Mouse (Mus musculus): Measurements from ENCODE around the gene Sugct. TPM values are rescaled to one million over a fixed set of nuclear protein-coding genes. Genes with fewer than 3 reads are reported as not detected.

Gene Sugct
- 1 to 10 TPM; 2.1 to 2.3 TPM for total RNA-seq (2021)

DNA sequence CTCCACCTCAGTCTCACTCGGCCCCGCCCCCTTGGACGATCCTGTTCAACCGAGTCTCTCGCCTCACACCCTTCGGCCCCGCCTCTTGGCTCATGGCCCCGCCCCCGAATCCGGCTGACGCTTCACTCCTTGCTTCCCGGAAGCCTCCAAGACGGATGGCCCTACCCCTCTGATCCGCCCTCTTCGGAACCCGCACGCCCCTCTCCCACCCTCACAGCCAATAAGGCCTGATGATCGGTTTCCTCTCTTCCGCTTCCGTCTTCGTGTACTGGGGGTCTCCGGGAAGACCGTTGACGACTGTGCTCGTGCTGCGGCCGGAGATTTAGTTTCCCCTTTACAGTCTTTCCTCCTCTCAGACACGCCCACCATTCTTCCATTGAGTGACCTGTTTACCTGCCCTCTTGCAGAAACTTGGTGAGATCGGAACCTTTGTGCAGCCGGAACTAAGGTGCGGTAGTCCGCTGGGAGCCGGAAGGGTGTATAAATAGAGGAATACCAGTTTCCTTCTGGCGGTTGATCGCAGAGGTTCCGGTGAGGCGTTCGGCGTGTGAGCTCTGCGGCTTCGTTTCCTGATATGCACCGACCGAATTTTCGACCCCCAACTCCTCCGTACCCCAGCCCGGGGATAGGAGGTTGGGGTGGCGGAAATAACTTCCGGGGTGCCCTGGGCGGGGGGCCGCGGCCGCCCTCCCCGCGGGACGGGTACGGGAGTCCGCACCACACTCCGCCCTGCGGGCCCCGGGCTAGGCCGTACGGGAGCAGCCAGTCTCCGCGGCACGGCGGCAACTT lies at the start of gene Sugct, which contains the start of gene Mplkip:
Gene Sugct, minus strand, starts transcription at position 643 of the 789 bp plus-strand sequence.
Gene Mplkip, plus strand, starts transcription at position 282 of the 789 bp plus-strand sequence.
- intact Hi-C loops (cut with DNase I), result loop anchor here (2.0 kb wide), 1 partner anchor 110 kb away; the partner anchor contains the start of gene Cdk13
- DNase-seq (ENCODE audit: low spot score in 2 of 2), result peak; percentile 97 to 99

DNA sequence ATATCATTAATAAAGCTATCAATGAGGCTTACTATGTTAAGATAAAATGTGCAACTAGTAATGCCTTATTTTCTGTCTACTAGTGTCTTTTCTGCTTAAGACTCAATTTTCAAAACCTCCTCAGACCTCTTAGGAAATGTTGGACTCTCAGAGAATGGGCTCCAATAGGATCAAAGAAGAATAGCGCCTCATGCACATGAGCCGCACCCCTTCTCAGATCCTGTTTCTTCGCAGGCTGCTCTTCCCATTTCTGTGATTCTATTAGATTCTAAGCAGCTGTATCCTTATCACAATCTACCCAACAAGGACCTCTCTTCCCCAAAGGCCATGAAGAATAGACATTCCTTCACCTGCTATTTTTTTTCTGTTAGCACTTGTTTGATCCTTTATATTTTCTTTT lies 33.4 kb upstream of the Sugct start:
- intact Hi-C loops (cut with DNase I), result no loop called here

DNA sequence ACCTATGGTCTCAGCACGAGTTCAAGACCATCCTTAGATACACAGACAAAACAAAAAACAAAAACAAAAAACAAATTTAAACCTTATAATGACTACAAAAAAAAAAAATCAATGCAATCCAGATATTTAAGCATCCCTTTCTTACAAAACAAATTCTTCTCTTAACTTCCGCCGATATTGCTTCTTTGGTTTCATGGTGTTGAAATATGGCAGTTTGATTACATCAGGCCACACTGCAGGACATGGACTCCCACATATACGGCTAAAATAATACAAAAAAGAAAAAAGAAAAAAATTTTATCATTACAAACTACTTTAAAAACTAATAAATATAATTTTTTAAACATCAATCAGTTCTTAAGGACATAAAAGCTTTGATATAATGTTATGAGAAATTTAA lies 32.6 kb upstream of the Sugct start:
- no peak for DNase-seq (ENCODE audit: low spot score in 2 of 2)
- intact Hi-C loops (cut with DNase I), result no loop called here

More for the DNA sequence above, 33.4 kb upstream of the Sugct start:
- no peak for DNase-seq (ENCODE audit: low spot score in 2 of 2)

DNA sequence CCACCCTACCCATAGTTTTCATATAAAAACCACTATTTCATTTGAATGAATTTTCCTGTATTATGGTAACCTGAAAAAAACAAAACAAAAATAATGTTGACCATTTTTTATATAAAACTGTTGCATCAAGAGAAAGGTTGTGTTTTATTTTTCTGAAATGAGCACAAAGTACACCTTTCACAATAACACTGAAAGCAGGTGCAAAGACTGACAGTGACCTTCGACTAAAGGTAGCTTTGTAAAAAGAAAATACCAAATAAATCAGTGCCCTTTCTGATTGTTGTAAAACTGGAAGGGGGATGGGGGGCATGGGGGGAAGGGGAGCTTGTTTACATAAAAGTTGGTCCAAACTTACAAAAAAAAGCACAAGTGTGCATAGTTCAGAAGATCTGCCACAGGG lies 22.0 kb upstream of the Sugct start:
- intact Hi-C loops (cut with DNase I), result no loop called here
- DNase-seq (ENCODE audit: low spot score in 2 of 2), result no peak

DNA sequence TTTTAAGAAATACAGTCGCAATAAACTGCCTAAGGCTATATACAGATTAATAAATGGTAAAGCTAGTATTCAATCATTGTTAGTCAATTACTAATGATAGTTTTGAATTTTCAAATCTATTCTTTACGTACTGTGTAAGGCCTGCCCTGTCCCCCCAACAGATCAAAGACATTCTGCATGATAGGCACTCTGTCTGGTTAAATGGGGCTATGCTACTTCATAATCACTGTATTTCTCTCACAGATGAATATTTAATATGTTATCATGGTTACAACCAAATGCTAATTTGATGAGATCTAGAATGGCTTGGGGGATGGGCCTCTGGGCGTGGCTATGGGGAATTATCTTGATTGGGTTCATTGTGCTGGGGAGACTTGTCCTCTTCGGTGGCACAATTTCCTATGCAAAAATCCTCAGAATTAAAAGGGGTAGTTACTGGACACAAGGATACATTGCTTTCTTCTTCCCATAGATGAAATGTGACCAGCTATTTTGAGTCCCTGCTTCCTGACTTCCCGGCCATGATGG lies 13.5 kb upstream of the Sugct start:
- no peak for DNase-seq (ENCODE audit: low spot score in 2 of 2)
- intact Hi-C loops (cut with DNase I), result no loop called here

DNA sequence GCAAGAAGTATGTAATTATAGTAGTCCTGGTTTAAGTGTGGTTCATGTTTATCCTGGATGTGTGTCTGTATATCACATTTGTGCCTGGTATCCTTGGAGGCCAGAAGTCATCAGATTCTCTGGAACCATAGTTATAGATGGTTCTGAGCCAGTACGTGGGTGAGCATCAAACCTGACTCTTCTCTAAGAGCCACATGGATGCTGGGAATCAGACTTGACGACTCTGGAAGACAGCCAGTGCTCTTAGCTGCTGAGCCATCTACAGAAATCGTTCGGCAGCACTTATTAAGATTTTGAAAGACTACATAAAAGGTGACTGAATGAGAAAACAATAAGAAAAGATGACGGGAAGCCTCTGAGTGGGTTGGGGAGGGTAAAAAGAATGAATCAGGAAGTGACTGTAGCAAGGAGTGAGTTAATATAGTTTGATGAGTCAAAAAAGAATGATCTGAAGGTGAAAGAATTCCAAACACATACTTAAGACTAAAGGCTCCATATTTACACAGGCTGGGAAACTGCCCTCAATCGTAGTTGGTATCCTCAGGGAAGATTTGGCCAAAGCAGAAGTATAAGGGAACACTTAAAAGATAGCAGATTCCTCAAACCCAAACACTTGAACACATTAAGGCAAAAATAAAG lies 10.0 kb upstream of the Sugct start:
- intact Hi-C loops (cut with DNase I), result no loop called here
- peak; percentile 26 to 63 for DNase-seq (ENCODE audit: low spot score in 2 of 2)

DNA sequence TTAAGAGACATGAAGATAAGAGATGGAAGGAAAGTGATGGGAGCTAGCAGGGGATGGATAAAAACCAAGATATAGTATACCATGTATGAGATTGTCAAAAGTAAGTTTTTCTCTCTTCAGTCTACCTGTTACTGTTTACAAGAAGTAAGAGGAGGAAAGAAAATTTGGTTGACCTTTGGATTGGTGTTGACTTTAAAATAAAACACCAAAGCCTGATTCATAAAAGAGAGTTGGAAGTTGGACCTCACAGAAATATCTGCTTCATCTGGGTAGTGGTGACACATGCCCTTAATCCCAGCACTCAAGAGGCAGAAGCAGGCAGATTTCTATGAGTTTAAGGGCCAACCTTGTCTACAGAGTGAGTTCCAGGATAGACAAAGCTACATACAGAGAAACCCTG lies 7.0 kb upstream of the Sugct start:
- intact Hi-C loops (cut with DNase I), result no loop called here

DNA sequence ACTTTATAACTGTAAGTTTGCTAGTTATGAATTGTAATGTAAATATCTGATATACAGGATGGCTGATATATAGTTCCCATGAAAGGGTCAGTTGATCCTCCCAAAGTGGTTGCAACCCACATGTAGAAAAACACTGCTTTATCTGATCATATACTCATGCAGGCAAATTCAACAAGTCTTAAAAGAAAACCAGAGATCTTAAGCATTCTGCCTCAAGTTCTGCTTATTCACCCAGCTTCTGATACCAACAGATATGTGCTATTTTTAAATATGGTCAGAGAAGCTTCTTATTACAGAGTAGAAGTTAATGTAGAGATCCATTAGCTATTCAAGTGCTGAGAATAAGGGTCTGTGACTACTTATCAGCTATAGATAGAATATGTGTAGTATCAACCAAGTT lies 6.0 kb upstream of the Sugct start:
- no peak for DNase-seq (ENCODE audit: low spot score in 2 of 2)
- intact Hi-C loops (cut with DNase I), result no loop called here

More for the DNA sequence above, 7.0 kb upstream of the Sugct start:
- no peak for DNase-seq (ENCODE audit: low spot score in 2 of 2)

DNA sequence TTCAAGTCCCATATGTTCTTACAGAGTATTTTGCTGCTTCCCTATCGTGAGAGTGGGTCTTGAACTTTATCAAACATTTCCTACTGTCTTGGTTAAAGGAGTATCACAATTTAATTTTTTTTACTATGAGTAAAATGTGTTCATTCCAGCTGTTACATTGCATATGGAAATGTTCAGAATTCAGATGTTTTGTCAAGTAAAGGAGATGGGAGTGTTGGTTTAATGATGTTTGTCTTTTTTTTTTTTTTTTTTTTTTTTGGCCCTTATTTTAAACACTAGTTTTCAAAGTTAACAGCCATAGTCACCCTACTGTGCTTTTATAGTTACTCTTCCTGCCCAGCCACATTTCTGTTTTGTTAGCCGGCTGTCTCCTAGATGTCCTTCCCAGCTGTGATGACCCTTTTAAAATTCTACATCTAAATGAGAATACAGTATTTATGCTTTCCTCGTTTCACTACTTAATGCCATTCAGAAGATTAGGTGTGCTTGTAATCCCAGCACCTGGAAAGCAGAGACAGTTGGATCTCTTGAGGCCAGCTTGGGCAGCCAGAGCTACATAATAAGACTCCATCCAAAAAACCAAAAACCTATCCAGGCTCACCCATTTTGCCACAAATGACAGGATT lies 4.8 kb upstream of the Sugct start:
- DNase-seq (ENCODE audit: low spot score in 2 of 2), result no peak
- intact Hi-C loops (cut with DNase I), result no loop called here

DNA sequence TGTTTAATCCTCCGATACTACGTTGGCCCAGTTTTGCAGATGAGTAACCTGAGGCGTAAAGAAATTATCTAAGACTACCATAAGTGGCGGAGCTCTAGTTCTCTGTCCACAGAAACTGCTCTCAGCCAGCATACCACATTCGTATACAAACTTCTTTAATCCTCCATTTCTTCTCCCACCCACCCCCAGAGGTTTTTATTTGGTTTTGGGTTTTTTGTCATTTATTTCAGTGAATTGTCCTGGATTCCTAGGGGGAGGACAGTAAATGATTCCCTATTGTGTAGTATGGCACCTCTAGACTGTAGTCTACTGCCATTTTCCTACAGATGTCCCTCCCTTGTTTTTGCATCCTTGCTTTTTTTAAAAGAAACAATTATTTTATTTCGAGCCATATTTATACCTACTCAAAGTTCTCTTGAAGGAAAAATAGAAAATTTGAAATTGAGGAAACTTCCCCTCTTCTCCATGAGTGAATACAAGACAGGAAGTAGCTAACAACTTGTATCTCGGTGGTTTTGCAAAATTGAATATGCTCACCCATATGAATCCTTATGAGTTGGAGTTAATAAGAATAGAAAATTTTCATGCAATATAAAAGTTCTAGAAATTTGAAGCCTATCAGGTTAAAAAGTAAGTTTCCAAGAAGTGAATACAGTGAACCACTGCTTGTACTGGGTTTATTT lies 686 bp upstream of the Sugct start:
- intact Hi-C loops (cut with DNase I), result loop anchor here (2.0 kb wide), 1 partner anchor 109 kb away; the partner anchor contains the start of gene Cdk13
- no peak for DNase-seq (ENCODE audit: low spot score in 2 of 2)

DNA sequence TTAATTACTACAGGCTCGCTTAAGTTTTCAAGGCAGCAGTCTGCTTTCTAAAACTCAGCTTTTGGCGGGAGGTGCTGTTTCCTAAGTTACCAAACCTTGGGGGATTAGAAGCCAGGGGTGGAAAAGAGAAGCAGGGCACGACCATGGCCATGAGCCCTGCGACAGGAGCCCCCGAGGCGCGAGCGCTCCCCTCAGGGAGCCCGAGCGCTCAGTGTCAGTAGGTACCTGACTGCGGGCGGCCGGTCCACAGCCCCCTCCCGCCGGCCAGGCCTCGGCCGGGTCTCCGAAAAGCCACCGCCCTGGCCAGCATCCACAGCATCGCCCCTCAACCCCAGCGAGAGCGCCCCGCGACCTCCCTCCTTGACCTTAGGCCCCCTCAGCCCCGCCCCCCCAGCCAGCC lies 939 bp downstream of the Sugct start:
- peak; percentile 23 to 35 for DNase-seq (ENCODE audit: low spot score in 2 of 2)
- intact Hi-C loops (cut with DNase I), result loop anchor here (2.0 kb wide), 1 partner anchor 110 kb away; the partner anchor contains the start of gene Cdk13

DNA sequence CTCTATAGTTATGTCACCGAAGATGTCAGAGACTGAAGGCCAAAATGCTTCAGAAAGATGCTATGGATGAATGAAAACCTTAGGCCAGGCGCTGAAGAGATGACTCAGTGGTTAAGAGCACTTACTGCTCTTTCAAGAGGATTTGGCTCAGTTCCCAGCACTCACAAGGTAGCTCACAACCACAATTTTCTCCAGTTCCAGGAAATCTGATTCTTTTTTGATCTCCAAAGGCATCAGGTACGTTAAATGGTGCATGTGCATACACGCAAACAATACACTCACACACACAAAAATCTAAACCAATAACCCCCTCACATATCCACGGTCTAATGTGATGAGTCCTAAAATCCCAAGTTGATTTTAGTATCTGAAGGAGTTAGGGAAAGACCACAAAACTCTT lies 1.5 kb downstream of the Sugct start:
- intact Hi-C loops (cut with DNase I), result loop anchor here (2.0 kb wide), 1 partner anchor 111 kb away; the partner anchor contains the start of gene Cdk13

DNA sequence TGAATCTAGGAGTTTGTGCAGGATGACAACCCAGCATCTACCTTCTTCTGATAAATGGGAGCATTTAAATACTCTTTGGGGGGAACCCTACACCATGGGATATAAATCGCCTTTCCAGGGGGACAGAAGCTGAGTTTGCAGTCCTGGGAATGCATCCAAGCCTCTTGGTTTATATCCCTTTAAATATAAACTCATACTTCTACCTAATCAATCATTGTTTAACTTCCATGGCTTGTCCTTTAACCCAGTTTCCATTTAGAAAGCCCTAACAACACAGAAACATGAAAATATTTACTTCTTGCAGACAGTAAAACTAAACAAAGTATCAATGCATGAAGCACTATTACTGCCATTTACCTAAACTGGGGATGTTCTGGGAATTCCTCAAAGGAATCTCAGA lies 3.9 kb downstream of the Sugct start:
- intact Hi-C loops (cut with DNase I), result no loop called here
- DNase-seq (ENCODE audit: low spot score in 2 of 2), result no peak

More for the DNA sequence above, 1.5 kb downstream of the Sugct start:
- no peak for DNase-seq (ENCODE audit: low spot score in 2 of 2)

DNA sequence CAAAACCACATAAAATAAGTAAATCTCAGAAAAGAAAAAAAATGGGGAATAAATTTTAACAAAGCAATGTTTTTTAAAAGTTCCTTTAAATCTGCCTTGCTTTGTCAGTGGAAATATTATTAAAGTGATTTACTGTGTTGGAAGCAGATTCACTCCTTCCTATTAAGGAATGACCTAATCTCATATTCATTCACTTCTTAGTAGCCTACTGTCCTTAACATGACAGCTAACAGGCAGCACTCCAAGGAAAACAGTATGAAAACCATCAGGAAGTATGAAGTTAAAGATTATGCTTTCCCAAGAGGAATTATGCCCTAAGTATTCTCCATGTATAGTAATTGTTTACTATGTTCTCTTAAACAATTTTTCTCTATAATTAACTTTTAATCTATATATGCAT lies 4.7 kb downstream of the Sugct start:
- DNase-seq (ENCODE audit: low spot score in 2 of 2), result no peak
- intact Hi-C loops (cut with DNase I), result no loop called here

DNA sequence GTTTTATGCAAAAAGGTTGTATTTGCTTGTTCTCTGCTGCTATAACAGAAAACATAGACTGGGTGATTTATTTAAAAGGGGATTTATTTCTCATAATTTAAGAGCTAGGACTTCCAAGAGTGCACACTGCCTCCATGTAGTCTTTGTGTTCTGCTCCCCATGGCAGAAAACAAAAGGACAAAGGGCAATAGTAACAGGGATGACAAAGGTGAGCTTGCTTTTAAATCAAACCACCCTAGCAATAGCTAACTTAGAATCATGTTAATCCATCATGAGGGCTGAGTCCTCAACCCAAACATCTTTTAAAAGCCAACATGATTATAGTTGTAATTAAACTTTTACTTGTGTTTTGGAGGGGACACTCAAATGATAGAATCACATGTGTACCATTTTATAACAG lies 5.9 kb downstream of the Sugct start:
- intact Hi-C loops (cut with DNase I), result no loop called here
- DNase-seq (ENCODE audit: low spot score in 2 of 2), result no peak

DNA sequence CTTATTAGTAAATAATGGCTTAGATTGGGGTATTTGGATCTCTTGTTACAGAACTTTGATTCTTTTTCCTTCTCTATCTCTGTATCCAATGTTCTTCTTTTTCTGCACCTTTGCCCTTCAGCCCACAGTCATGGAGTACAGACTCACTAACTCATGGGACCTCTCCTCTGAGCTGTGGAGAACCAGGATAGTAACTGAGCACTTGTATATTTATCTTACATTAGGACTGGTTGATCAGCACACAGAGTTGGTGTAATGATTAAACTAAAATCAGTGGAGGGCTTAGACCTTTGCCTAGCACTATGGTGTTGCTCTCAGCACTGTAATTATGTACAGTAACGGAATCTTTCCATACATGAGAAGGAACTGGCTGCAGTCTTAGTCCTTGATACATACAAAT lies 24.2 kb downstream of the Sugct start:
- intact Hi-C loops (cut with DNase I), result no loop called here
- no peak for DNase-seq (ENCODE audit: low spot score in 2 of 2)

DNA sequence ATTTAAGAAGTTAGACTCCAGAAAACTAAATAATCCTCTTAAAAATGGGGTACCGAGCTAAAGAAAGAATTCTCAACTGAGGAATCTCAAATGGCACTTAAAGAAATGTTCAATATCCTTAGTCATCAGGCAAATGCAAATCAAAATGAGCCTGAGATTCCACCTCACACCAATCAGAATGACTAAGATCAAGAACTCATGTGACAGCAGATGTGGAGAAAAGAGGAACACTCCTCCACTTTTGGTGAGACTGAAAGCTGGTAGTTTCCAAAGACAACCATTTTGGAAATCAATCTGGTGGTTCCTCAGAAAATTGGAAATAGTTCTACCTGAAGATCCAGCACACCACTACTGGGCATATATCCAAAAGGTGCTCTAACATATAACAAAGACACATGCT lies 28.0 kb downstream of the Sugct start:
- no peak for DNase-seq (ENCODE audit: low spot score in 2 of 2)
- intact Hi-C loops (cut with DNase I), result no loop called here

DNA sequence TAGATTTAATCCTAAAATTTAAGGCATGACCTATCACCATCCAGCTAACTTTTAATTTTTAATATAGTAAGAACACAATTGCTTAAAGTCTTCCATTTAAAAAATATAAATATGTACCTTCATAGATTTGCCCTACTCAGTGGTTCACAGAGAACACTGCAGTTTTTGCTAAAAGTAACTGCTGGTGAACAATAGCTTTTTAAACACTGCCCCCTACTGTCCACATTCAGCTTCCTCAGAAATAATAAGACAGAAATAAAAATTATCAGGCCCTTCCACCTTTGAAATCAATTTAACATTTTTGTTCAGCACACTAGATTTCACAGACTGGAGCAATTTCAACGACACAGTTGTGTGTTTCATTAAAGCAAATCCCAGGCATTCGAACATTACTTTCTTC lies 53.1 kb downstream of the Sugct start:
- DNase-seq (ENCODE audit: low spot score in 2 of 2), result peak in 1 of 2 experiments; percentile 1
- intact Hi-C loops (cut with DNase I), result no loop called here

DNA sequence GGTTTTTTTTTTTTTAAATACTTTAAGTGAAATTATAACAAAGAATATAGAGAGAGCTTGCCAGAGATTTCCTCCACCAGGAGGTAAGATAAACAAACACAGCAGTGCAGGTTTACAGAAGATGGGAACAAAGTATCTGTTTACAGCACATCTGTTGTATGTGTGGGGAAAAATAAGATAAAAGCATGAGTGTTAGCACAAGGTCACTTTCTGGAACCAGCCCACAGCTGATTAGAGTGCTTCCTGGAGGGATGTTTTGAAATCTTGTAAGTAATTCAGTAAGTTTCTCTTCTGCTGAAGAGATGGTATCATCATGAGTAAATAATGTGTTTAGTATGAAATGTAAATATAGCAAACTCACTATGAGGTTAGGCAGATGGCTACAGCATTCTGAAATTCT lies 57.3 kb downstream of the Sugct start:
- intact Hi-C loops (cut with DNase I), result no loop called here

DNA sequence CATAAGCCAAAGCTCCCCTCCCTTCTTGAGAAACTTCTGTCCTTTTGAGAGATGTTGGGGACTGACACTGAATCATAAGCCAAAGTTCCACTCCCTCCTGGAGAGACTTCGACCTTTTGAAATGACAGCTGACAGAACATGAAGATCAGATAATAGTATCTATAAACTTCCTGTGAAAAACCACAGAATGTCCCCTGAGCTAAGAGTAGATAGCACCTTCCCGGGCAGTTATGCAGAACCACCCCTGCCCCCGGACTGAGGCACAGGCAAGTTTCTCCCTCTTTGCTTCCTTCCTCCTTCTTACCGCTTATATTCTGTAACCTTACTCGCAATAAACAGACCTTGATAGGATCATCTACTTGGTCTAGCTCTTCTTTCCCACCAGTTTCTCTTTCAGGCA lies 68.2 kb downstream of the Sugct start:
- DNase-seq (ENCODE audit: low spot score in 2 of 2), result no peak
- intact Hi-C loops (cut with DNase I), result no loop called here

More for the DNA sequence above, 57.3 kb downstream of the Sugct start:
- DNase-seq (ENCODE audit: low spot score in 2 of 2), result no peak
